Mouse (Mus musculus) kidney, embryonic 15.5 days (tissue): ENCODE measurements around the gene Bmf. TPM values are rescaled to one million over a fixed set of nuclear protein-coding genes. Genes with fewer than 3 reads are reported as not detected.
A peak's percentile ranks its signal among the peaks of the same experiment; 100 is the strongest.

Experiments
- ATAC-seq: fragments of 200-750 bp; cut with Nextera tagmentation; replicated peaks from 2 replicates; pipeline ENCODE4 v1.8.0; 2017; ENCODE audit warnings: moderate TSS enrichment; ENCODE audit not compliant: low FRiP score
- H3K27ac ChIP-seq: fragments of 300-500 bp; sonication (generic); 2 replicates; pipeline ENCODE4 v1.5.1; 2015; ENCODE audit warnings: mild to moderate bottlenecking, inconsistent platforms
- H3K27me3 ChIP-seq: fragments of 300-500 bp; sonication (generic); 2 replicates; pipeline ENCODE4 v1.6.1; 2015; ENCODE audit warnings: inconsistent platforms
- H3K36me3 ChIP-seq: fragments of 300-500 bp; sonication (generic); 2 replicates; pipeline ENCODE4 v1.6.1; 2015; ENCODE audit warnings: inconsistent platforms
- H3K4me1 ChIP-seq: fragments of 300-500 bp; sonication (generic); 2 replicates; pipeline ENCODE4 v1.6.1; 2015; ENCODE audit warnings: inconsistent platforms
- H3K4me2 ChIP-seq: fragments of 300-500 bp; sonication (generic); 2 replicates; pipeline ENCODE4 v1.6.1; 2015; ENCODE audit warnings: moderate library complexity, mild to moderate bottlenecking, inconsistent platforms
- H3K4me3 ChIP-seq: fragments of 300-500 bp; sonication (generic); replicated peaks from 2 replicates; pipeline ENCODE4 v1.5.1; 2015; ENCODE audit warnings: mild to moderate bottlenecking, inconsistent platforms
- H3K9ac ChIP-seq: fragments of 300-500 bp; sonication (generic); 2 replicates; pipeline ENCODE4 v1.6.1; 2015; ENCODE audit warnings: mild to moderate bottlenecking, inconsistent platforms
- H3K9me3 ChIP-seq: fragments of 300-500 bp; sonication (generic); replicated peaks from 2 replicates; pipeline ENCODE4 v1.6.1; 2016; ENCODE audit warnings: inconsistent platforms
- WGBS: fragments of 180-500 bp; shearing (Covaris S2); methylation state at CpG from one replicate; pipeline ENCODE4 v1.1.7; 2015; ENCODE audit warnings: mixed read lengths; 5-methylcytosine and 5-hydroxymethylcytosine counted together
- polyA plus RNA-seq: library from polyadenylated mRNA; unstranded; fragments of >200 nt; fragmentation: Nextera tagmentation; extraction: Ambion mirVana; gene quantifications from 2 replicates; pipeline ENCODE4 v1.2.1, GENCODE M21; 2015

Bmf gene
- polyA plus RNA-seq, 1 experiment from 2014 or later = 7.6 TPM

DNA sequence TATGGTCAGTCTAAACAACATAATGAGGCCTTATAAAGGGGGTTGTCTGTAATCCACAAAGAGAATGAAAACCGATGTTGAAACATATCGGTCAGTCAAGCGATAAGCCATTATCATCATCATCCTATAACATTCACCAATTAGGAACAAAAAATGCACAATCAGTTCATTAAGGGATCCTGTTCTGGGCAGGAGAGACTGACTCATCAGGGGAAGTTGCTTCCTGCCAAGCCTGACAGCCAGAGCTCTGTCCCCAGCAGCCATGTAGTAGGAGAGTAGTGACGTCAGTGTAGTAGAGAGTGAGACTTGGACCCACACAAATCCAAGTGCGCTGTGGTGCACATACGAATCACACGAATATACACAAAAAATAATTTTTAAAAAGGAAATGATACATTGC is 42.4 kb downstream of the Bmf start:
- H3K27me3 ChIP-seq = no peaks in the 10 kb centered on the region
- ATAC-seq = no peak
- no peak overlapping the region for H3K4me3 ChIP-seq
- no peaks in the 10 kb centered on the region for H3K9me3 ChIP-seq
- no peak overlapping the region for H3K4me2 ChIP-seq
- 84% methylated on average over 7 of the region's 7 CpGs for WGBS
- no peak overlapping the region for H3K9ac ChIP-seq
- H3K36me3 ChIP-seq = no peaks in the 10 kb centered on the region
- peaks cover 36% of the 10 kb centered on the region for H3K4me1 ChIP-seq
- H3K27ac ChIP-seq = no peak overlapping the region

DNA sequence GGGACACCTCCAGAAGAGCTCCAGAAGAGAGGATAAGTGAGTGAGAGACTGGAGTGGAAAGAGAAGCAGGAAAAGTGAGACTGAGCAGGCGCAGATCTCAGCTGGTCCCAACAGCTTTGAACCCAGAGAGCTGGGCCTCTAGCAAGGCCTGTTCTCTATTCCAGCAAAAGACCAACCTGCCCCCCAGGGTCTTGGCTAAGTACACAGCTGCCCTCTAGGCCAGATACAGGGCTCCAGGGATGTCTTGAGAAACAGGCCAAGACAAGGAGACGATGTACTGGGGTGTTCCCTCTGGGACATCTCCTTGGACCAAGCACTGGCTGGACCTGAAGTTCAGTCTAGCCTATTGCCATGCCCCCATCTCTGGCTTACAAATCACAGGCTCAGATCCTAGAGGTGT is 49.3 kb downstream of the Bmf start:
- H3K9ac ChIP-seq = no peak overlapping the region
- H3K4me1 ChIP-seq = peaks cover 22% of the 10 kb centered on the region
- no peak overlapping the region for H3K4me3 ChIP-seq
- no peak overlapping the region for H3K4me2 ChIP-seq
- no peaks in the 10 kb centered on the region for H3K9me3 ChIP-seq
- no peak for ATAC-seq
- WGBS = 93% methylated on average over 2 of the region's 2 CpGs
- H3K27me3 ChIP-seq = no peaks in the 10 kb centered on the region
- no peaks in the 10 kb centered on the region for H3K36me3 ChIP-seq
- peak overlapping the region; percentile 54; the same call in 1 of the 2 replicates for H3K27ac ChIP-seq

DNA sequence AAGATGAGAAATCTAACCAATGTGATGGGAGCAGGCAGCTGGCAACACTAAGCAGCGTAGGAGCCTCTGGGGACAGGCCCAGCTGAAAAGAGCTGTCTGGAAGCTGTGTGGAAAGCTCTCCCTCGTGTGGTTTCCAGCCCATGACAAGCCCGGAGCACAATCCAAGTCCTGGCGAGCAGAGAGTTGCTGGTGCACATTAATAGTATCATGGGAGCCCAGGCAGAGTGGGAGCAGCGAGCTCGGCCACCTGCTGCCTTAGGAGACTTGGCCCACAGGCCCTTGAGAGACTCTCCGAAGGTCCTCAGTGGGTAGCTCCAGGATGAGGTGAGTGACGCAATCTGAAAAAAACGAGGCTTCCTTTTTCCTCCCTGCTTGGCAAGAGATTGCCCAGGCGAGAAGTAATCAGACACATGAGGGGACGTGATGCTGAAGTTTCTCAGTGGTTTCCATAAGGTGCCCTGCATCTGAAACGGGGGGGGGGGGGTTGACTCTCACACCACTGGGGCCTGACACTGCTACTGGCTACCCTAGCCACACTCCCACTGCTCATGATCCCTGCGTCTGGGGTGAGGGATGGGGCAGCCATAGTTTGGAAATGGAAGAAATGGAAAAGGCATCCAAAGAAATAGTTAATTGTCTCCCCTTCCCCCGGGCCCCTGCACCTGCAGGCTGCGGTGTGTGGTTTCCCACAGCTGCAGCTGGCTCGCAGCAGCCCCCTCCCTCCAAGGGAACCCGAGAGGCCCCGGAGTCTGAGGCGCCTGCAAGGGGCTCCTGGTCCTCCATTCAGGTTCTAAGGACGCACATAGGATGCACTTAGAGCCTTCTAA is 50.1 kb downstream of the Bmf start:
- Histone ChIP-seq H3K27me3 (no peaks in the 10 kb centered on the region), H3K4me2 (no peak overlapping the region), H3K27ac (peak overlapping the region; percentile 54), H3K9me3 (no peaks in the 10 kb centered on the region), H3K36me3 (no peaks in the 10 kb centered on the region), H3K9ac (no peak overlapping the region), H3K4me3 (no peak overlapping the region), H3K4me1 (peaks cover 22% of the 10 kb centered on the region)
- peak; percentile 72 for ATAC-seq
- 32% methylated on average over 20 of the region's 20 CpGs for WGBS

DNA sequence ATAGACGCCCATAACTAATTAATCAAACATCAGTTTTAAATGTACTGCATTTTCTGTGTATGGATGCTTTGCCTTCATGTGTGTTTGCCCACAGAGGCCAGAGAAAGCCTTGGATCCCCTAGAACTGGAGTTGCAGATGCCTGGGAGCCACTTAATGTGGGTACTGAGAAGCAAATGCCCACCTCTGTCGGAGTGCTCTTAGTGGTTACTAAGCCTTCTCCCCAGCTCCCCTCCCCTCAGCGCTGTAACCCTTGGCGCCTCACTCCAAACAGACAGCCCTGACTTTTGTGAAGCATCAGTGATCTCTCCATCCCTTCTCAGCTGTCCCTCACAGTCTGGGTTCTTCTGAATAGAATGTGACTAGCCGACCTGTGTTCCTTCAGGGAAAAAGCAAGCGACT is 51.0 kb downstream of the Bmf start:
- Histone ChIP-seq H3K4me3 (no peak overlapping the region), H3K4me2 (no peak overlapping the region), H3K4me1 (peaks cover 22% of the 10 kb centered on the region), H3K9ac (no peak overlapping the region), H3K36me3 (no peaks in the 10 kb centered on the region), H3K27ac (peak overlapping the region; percentile 54; the same call in 1 of the 2 replicates), H3K27me3 (no peaks in the 10 kb centered on the region), H3K9me3 (no peaks in the 10 kb centered on the region)
- ATAC-seq = no peak
- 77% methylated on average over 6 of the region's 6 CpGs for WGBS

DNA sequence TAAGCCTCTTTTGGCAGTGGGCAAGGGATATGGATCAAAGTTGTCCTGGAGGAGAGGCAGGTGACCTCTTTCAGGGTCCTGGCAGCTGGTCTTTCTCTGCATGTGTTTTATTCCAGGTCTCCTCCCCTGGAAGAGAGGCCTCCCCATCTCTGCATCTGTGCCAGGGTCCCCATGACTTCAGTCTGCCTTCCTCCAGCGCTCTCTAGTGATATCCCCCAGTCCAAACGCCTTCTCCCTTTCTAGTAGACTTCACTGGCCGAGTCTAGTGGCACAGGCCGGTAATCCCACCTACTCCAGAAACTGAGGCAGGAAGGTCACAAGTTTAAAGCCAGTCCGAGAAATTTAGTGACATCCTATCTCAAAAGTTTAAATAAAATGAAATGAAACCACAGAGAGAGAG is 51.6 kb downstream of the Bmf start:
- ATAC-seq = no peak

DNA sequence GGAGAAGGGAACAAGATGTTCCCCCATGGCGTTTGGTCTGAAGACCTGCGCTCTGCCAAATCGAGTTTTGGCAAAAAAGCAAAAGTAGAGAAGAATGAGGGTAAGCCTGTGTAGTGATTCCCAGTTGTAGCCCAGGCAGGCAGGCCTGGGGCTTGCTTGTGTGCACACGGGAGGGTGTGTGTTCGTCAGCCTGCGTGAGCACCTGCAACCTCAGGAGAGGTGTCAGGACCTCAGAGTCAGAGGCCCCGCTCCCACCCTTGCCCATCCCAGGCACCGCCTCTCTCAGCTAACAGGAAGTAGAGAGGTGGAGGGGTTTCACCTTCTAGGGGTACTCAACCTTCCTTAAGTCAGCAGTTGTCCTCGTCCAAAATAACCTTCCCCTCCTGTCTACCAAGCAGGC is 54.5 kb downstream of the Bmf start:
- H3K9ac ChIP-seq = no peak overlapping the region
- H3K4me1 ChIP-seq = peaks cover 38% of the 10 kb centered on the region
- H3K9me3 ChIP-seq = no peaks in the 10 kb centered on the region
- no peak overlapping the region for H3K27ac ChIP-seq
- H3K4me2 ChIP-seq = no peak overlapping the region
- H3K27me3 ChIP-seq = no peaks in the 10 kb centered on the region
- H3K4me3 ChIP-seq = no peak overlapping the region
- 63% methylated on average over 9 of the region's 9 CpGs for WGBS
- no peak for ATAC-seq
- no peaks in the 10 kb centered on the region for H3K36me3 ChIP-seq

More for the DNA sequence above, 51.6 kb downstream of the Bmf start:
- H3K27ac ChIP-seq = no peak overlapping the region
- no peaks in the 10 kb centered on the region for H3K27me3 ChIP-seq
- 86% methylated on average over 5 of the region's 5 CpGs for WGBS
- no peaks in the 10 kb centered on the region for H3K9me3 ChIP-seq
- no peaks in the 10 kb centered on the region for H3K36me3 ChIP-seq
- H3K4me1 ChIP-seq = peaks cover 22% of the 10 kb centered on the region
- no peak overlapping the region for H3K4me3 ChIP-seq
- no peak overlapping the region for H3K4me2 ChIP-seq
- no peak overlapping the region for H3K9ac ChIP-seq

DNA sequence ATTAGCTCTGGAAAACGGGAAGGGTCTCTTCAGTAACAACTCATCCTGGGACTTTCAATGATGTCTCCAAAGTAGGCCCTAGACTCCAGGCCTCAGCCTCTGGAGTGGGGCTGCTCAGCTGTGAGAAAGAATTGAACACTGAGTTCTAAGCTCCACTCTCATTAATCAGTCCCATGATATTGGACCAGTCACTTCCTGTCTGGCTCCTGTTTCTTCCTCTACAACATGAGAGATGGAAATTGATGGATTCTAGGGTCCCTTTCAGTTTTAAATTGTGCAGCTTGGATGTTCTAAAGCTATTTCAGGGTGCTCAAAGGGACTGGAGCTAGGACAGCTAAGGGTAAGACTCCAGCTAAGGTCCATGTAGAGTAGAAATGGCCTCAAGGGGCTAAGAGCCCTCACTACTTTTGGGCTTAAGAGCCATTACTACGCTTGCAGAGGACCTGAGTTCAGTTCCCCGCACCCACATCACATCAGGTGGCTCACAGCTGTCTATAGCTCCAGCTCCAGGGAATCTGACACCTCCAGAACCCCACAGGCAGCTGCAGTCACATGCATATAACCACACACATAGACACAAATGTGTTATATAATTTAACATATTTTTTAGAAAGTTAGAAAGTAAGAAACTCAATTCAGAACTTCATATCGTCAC is 57.6 kb downstream of the Bmf start:
- H3K9me3 ChIP-seq = no peaks in the 10 kb centered on the region
- peak overlapping the region; percentile 37 for H3K27ac ChIP-seq
- H3K36me3 ChIP-seq = no peaks in the 10 kb centered on the region
- ATAC-seq = no peak
- no peak overlapping the region for H3K4me2 ChIP-seq
- 79% methylated on average over 4 of the region's 4 CpGs for WGBS
- H3K9ac ChIP-seq = no peak overlapping the region
- H3K27me3 ChIP-seq = no peaks in the 10 kb centered on the region
- no peak overlapping the region for H3K4me3 ChIP-seq
- H3K4me1 ChIP-seq = peaks cover 39% of the 10 kb centered on the region

DNA sequence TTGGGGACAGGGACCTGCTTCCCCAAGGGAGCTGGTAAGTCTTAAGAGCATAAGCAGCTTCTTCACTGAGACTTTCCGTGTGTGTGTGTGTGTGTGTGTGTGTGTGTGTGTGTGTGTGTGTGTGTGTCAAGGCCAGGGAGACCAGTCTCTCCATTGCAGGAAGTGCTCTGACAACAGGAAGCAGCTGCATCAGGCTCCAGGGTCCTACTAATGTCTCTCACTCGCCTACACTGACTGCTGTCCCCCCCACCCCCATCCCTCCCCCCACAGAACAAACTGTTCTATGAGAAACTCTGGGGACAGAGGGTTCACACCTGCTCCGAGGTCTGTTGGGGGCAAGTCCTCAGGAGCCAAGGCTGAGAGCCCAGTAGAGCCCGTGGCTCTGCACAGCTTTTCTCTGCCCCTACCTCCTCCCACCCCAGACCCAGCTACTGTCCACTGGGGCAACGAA is 58.2 kb downstream of the Bmf start:
- H3K9ac ChIP-seq = no peak overlapping the region
- WGBS = 37% methylated on average over 5 of the region's 5 CpGs
- no peak overlapping the region for H3K4me3 ChIP-seq
- no peaks in the 10 kb centered on the region for H3K27me3 ChIP-seq
- H3K36me3 ChIP-seq = no peaks in the 10 kb centered on the region
- no peaks in the 10 kb centered on the region for H3K9me3 ChIP-seq
- H3K4me1 ChIP-seq = peaks cover 39% of the 10 kb centered on the region
- ATAC-seq = peak; percentile 19; the same call in 1 of the 2 replicates
- H3K27ac ChIP-seq = peak overlapping the region; percentile 87
- H3K4me2 ChIP-seq = no peak overlapping the region

DNA sequence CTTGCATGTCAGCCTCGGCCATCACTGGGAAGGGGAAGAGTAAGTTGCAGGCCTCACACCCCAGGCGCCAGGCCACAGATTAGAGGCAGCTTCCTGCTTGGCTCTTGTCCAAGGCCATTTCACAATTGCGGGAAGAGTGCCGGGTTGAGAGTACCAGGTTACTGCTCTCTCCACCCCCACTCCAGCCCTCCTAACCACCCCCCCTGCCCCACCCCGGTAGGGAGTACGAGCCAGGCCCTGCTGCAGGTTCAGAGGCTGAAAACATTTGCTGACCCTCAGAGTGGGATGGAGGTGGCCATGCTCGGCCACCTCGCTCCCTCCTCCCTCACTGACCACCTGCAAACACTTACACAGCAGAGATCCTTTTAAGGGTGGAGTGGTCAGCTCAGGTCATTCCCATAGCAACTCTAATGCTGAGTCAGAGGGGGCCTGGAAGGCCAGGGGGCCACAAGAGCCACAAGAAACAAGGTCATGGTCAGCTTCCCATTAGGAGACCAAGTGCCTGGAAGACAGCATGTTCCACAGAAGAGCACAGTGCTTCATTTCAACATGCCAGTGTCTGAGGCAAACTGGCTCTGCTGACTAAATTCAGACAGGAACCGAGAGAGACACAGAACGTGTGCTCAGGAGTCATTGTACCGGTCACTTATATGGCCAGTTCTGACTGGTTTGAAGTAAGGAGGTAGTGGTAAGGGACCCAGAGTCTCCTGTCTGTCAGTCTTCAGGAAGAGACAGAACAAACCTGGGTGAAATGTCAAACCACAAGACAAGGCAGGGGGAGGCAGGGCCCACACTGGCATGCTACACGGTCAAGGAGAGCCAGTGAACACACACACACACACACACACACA is 59.0 kb downstream of the Bmf start:
- peaks cover 39% of the 10 kb centered on the region for H3K4me1 ChIP-seq
- 0 out of 2 replicates have a peak overlapping the region, but pooled peaks have one; percentile 7 for H3K4me2 ChIP-seq
- 0 out of 2 replicates have a peak overlapping the region, but pooled peaks have one; percentile 2 for H3K9ac ChIP-seq
- H3K9me3 ChIP-seq = no peaks in the 10 kb centered on the region
- H3K27me3 ChIP-seq = no peaks in the 10 kb centered on the region
- peak; percentile 71 for ATAC-seq
- WGBS = 21% methylated on average over 12 of the region's 12 CpGs
- no peak overlapping the region for H3K4me3 ChIP-seq
- H3K36me3 ChIP-seq = no peaks in the 10 kb centered on the region
- H3K27ac ChIP-seq = peak overlapping the region; percentile 87

DNA sequence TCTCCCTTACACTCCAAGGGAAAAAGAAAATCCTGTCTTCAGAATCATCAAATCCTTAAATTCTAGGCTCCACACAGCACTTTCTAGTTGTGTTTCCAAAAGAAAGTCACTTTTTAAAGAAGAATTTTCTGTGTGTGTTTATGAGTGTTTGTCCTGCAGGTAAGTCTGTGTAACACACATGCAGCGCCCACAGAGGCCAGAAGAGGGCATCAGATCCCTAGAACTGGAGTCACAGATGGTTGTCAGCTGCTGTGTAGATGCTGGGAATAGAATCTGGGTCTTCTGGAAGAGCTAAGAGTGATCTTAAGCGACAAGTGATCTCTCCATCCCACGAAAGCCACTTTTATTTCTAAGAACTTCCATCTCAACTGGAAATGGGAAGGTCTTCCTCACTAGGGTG is 61.7 kb downstream of the Bmf start:
- Histone ChIP-seq H3K4me3 (no peak overlapping the region), H3K36me3 (no peaks in the 10 kb centered on the region), H3K4me1 (peaks cover 39% of the 10 kb centered on the region), H3K9ac (no peak overlapping the region), H3K4me2 (no peak overlapping the region), H3K27me3 (no peaks in the 10 kb centered on the region), H3K9me3 (no peaks in the 10 kb centered on the region), H3K27ac (no peak overlapping the region)
- no peak for ATAC-seq
- WGBS = 72% methylated on average over 3 of the region's 3 CpGs

DNA sequence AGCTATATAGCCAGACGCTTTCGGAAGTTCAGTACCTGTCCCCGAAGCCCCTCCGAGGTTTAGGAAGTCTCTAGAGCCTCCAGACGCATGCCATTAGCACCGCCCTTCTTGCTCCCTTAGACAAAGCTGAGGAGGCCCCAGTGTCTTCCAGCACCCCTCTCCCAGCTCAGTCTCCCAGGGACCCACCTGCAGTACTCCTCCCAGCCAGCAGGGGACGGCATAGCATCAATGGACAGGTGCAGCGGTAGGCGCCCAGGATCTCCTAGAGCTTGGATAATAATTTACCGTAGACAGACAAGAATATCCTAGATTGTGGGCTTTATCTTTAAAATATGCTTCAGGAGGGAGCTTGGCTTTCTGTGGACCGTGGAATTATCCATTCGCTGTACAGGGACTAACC is 62.6 kb downstream of the Bmf start:
- Histone ChIP-seq H3K4me2 (no peak overlapping the region), H3K36me3 (no peaks in the 10 kb centered on the region), H3K9me3 (no peaks in the 10 kb centered on the region), H3K27ac (no peak overlapping the region), H3K4me1 (peaks cover 38% of the 10 kb centered on the region), H3K27me3 (no peaks in the 10 kb centered on the region), H3K4me3 (no peak overlapping the region), H3K9ac (no peak overlapping the region)
- ATAC-seq = peak; percentile 27; the same call in 1 of the 2 replicates
- 16% methylated on average over 12 of the region's 12 CpGs for WGBS

DNA sequence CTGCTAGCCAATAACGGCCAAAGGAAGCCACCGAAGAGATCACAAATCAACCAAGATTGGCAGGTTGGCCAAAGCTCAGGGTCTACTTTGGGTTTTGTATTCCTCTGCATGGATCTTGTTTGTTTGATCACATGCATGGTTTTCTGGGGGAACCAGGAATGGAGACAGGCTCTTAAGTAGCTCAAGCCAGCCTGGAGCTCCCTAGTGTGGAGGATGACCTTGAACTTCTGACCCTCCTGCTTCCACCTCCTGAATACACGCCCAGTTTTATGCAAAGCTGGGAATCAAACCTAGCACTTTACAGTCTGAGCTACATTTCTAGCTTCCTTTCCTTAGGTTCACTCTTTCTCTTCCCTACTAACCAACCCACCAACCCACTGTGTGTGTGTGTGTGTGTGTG is 64.1 kb downstream of the Bmf start:
- H3K27me3 ChIP-seq = no peaks in the 10 kb centered on the region
- H3K4me1 ChIP-seq = peaks cover 23% of the 10 kb centered on the region
- no peak for ATAC-seq
- 82% methylated on average over 3 of the region's 3 CpGs for WGBS
- no peak overlapping the region for H3K4me2 ChIP-seq
- no peaks in the 10 kb centered on the region for H3K36me3 ChIP-seq
- no peak overlapping the region for H3K9ac ChIP-seq
- no peaks in the 10 kb centered on the region for H3K9me3 ChIP-seq
- no peak overlapping the region for H3K4me3 ChIP-seq
- H3K27ac ChIP-seq = no peak overlapping the region
